Mouse (Mus musculus) thymus, adult 2 months (tissue): ENCODE measurements around the gene Zcwpw1.

ENCODE experiments used
- CTCF ChIP-seq: fragments of 200-500 bp; IDR thresholded peaks from 2 replicates; pipeline ENCODE4 v1.5.1; 2012; ENCODE audit warnings: mild to moderate bottlenecking, control low read depth, low read length, moderate library complexity, borderline replicate concordance; ENCODE audit not compliant: control insufficient read depth, poor library complexity, insufficient read depth; ENCODE audit errors: extremely low read depth
- POLR2A ChIP-seq: fragments of 200-500 bp; IDR thresholded peaks from 2 replicates; pipeline ENCODE4 v1.6.1; 2012; ENCODE audit warnings: mild to moderate bottlenecking, low read length, control low read depth, moderate library complexity; ENCODE audit not compliant: control insufficient read depth, poor library complexity, insufficient read depth; ENCODE audit errors: extremely low read depth

- TF ChIP-seq CTCF (no peak), POLR2A (no peak)
These were observed 22.8 kb upstream of the Zcwpw1 start for GRCm38 (mm10) chr5:137764609-137765340.
